Mouse (Mus musculus) left cerebral cortex, adult 18-20 months (tissue): ENCODE measurements around the gene Syce1l. TPM values are rescaled to one million over a fixed set of nuclear protein-coding genes. Genes with fewer than 3 reads are reported as not detected.

Source experiments
- DNase-seq, 2 experiments: peaks; one replicate each; pipeline ENCODE4 v3.0.0; 2021 to 2022; ENCODE audit warnings: low spot score in 2 of 2, mixed read lengths in 1 of 2
- total RNA-seq, 2 experiments: library from RNA; stranded (reverse); gene quantifications; 2 replicates each; pipeline ENCODE4 v1.2.3; 2021

Gene Syce1l
- total RNA-seq, 2 experiments from 2014 or later: 0.49 to 0.89 TPM

DNA sequence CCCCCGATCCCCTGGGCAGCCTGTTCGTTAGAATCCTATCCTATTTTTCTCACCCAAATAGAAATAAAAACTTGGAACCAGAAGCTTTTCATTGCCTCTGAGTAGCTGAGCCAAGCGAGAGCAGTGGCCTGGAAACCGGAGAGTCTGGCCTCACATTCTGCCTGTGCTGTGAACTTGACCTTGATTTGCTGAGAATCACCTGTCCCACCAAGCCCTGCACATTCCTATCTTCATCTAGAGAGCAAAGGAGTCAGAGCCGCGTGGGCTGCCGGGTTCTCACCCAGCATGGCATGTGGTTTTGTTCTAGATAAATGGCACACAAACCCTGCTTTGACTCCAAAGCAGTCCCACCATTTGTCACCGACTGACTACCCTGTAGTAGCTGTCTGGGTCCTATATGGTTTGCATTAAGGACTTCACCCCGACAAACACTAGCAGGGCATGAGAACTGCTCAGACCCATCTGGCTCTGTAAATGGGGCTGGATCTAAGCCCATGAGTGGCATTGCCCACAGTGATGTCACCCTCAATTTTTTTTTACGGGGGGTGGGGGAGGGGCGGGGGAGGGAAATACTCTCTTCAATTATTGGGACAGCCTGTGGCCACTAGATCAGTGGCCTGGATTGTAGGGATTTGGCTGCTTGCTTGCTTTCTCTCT lies 29.7 kb downstream of the Syce1l start:
- DNase-seq: no peak

DNA sequence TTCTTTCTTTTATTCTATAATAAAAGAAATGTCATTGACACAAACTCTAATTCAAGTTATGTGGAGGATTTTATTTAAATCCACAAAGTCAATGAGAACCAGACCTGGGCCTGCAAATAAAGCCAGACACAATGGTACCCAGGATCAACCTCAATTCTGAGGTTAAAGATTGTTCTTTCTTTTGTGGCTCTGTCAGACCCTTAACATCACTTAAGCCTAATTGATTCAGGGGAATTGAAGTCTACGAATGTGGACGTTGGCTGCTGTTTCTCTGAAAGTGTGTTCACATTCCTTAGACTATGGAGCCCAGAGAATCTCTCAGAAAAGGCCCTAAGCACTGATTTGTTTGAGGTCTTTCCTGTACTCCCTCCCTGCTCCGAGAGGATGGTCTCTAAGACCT lies 30.3 kb downstream of the Syce1l start:
- no peak for DNase-seq

DNA sequence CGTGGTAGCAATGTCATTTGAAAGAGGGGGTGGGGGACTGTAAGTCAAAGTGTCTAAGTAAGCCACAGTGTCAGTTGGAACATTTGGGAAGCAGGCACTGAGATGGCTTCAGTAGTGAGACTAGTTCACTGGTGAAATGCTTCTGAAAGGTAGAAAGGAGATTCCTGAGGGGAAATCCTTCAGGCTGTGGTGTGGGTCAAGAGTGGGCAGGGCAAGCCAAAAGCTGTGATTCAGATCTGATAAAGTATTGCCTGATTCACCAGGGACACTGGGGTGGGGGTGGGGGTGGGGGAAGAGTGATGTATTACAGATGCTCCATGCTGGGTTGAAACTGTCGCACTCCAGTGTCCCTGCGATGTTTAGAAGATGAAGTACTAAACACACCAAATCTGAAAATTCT lies 31.6 kb downstream of the Syce1l start:
- DNase-seq: no peak

DNA sequence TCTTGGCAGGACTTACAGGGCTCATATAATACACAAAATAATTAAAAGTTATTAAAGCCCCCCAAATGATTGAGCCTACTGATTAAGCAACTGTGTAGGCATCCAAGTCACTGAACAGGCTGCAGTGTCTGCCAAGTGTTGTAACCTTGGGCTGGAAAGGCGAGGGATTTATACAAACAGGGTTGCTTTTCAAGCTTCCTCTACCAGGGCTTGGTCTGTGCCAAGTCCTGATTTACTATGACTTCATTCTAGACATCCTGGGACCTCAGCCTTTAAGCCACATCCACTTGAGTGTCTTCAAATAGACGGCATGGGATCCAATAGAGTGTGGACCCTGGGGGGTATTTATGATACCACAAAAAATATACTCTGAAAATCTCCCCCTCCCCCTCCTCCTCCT lies 32.3 kb downstream of the Syce1l start:
- DNase-seq: no peak

DNA sequence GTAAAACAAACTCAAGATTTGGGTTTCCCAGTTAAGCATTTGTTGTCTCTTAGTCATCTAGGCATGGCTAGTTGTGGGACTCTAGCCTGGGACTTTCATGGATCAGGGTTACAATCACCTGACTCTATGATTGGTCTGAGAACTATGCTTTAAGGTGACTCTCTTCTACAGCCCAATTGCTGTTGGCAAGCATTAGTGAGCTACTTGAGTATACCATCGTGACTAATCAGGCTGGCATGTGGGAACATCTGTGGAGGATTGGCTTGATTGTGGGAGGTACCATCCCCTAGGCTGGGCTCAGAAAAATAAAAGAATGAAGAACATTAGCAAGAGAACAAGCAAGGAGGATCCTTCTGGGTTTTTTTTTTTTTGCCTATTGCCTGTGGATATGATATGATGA lies 33.8 kb downstream of the Syce1l start:
- no peak for DNase-seq

DNA sequence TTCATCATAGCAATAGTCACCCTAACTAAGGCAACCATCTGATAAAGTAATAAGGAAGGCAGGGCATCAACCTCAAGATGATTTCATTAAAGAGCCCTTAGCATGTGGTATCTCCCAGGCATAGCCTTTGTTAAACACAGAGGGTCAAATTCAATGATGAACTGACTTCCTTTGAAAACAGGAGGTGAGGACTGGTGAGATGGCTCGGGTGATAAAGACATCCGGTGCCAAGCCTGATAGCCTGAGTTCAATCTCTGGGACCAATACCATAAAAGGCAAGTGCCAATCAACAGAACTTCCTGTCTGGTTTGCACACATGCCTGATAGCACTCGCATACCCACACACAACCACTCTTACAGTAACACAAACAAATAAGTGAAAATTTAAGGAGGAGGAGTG lies 36.3 kb downstream of the Syce1l start:
- no peak for DNase-seq

DNA sequence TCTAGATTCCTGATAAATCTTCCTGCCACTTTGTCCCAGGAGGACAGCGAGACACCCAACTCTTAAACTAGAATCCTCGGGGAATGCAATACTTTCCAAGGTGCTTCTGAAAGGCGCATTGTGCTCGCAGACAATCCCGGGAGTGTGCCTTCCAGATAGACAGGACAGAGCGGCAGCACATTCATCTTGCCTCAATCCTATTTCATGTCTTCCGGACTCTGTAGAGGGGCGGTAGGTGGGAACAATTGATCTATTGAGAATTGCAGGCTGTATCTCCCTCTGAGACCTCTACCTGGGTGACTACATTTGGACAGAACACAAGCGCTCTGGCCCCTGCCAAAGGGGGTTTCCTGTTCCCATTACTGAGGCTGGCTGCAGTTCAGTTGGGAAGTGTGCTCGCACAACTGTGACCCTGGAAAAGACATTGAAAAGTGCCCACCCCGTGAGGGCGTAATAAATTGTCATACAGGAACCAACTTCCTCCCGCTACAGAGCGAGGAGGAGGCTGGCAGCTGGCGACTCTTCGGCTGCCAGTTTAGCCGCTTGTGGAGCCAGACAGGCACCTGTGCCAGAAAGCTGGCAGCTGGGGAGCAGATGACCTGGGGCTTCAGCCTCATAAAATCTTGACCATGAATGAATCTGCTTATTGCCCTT lies 45.0 kb downstream of the Syce1l start:
- no peak for DNase-seq

DNA sequence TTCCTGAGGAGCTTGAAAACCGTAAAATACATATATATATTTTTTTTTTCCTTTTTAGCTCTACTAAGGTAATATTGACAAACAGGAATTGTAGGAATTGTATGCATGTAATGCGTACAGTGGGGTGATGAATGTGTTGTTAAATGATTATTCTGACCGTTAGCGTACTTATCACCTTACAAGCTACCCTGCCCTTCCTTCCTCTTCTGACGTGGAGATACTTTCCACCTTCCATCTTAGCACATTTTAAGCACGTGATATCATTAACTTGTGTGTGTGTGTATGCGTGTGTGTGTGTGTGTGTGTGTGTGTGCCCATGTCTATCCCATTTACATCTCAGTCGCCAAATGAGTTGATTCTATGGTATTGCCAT lies 45.5 kb downstream of the Syce1l start:
- no peak for DNase-seq

DNA sequence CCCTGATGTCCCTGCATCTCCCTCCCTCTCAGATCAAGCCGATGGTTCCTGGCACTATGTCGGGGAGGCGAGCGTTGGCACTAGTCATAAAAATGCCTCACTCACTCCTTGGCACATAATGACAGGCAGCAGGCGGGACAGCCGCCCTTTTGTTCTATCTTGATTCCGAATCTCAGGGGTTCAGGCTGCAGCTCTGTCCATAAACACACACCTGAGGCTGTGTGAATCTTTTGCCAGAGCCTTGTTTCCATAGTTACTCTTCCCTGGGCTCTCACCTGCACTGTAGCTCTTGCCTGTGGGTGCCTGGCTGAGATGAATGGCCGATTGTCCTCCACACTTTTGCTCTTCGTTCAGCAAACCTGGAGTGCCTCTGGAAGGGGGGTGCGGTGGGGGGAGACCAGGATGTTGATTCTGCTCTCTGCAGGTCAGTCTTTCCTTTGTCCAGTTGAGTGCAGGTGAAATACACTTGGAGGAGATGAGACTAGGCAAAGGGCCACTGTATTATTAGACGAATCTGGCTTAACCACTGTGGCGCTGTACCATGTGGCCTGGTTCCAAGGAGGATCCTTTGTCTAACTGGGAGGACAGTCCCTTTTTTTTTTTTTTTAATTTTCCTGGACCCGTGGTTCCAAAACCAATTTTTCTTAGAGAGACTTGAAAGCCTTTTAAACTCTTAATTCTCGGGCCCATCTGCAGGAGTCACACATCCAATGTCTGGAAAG lies 48.8 kb downstream of the Syce1l start:
- no peak for DNase-seq

DNA sequence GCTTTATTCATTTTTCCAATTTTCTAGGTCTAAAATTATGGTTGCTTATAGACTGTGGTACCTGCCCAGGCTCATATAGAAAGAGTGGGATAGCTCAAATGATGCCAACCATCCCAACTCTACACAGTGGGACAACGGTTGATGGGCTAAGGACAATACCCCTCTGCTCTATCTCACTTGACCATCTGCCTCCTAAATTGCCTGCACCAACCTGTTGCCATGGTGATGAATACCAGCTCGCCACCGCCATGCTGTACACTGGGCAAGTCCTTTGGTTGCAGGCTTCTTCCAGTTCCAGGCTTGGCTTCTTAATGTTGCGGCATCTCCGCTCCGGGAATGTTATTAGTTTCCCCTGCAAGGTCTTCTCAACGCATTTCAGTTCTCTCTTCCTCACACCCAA lies 62.0 kb downstream of the Syce1l start:
- DNase-seq: no peak

Other genes starting within 250 kb of the Syce1l start
- gene Mon1b, start 7.6 kb upstream of the Syce1l start, total RNA-seq: 10 to 100 TPM; 22.7 to 23.0 TPM
- gene Adamts18, start 205.5 kb downstream of the Syce1l start, total RNA-seq: 1 to 10 TPM; 1.6 TPM